In genomic region chr5:118025880-118026279, GRCm38 (mm10) we compare ENCODE assay signal across 16 mouse cellular contexts. TPM values are rescaled to one million over a fixed set of nuclear protein-coding genes. Genes with fewer than 3 reads are reported as not detected.
DNase-seq lines count a peak whose midpoint lies in the region; ATAC-seq lines count a peak whose summit lies in the region.
"Had no signal": no experiment of that assay in that cellular context is flagged by ENCODE, and none has a peak within 500 bp of the region (broad histone marks: within the 10 kb centered on the region; RNA-seq: fewer than 3 reads in every experiment).

No protein-coding gene starts in this region.

- peaks cover 61% of the 10 kb centered on the region for H3K27me3 ChIP-seq in hindbrain, embryonic 10.5 days (ENCODE audit: insufficient read depth, poor library complexity, severe bottlenecking)
- peaks cover 36% of the 10 kb centered on the region for H3K27me3 ChIP-seq in hindbrain, embryonic 16.5 days (replicated peaks; ENCODE audit: control insufficient read depth, insufficient read depth, low read length)
- peaks cover 62% of the 10 kb centered on the region for H3K27me3 ChIP-seq in limb, embryonic 10.5 days (ENCODE audit: low read depth, poor library complexity, severe bottlenecking)

- no peaks in the 10 kb centered on the region for H3K36me3 ChIP-seq in hindbrain, embryonic 10.5 days
- H3K36me3 ChIP-seq in hindbrain, embryonic 16.5 days (ENCODE audit: control insufficient read depth, insufficient read depth, low read length): no peaks in the 10 kb centered on the region
- no peaks in the 10 kb centered on the region for H3K36me3 ChIP-seq in limb, embryonic 10.5 days
- H3K36me3 ChIP-seq: embryonic facial prominence, embryonic 15.5 days; forebrain, embryonic 12.5 days; midbrain, embryonic 15.5 days had no signal

- no peak overlapping the region for H3K9ac ChIP-seq in hindbrain, embryonic 16.5 days (ENCODE audit: low read depth, low read length)
- H3K9ac ChIP-seq: embryonic facial prominence, embryonic 15.5 days; forebrain, embryonic 12.5 days; midbrain, embryonic 15.5 days had no signal

- H3K4me3 ChIP-seq in hindbrain, embryonic 10.5 days: peak overlapping the region; percentile 69; the same call in 1 of the 2 replicates
- H3K4me3 ChIP-seq in hindbrain, embryonic 16.5 days (ENCODE audit: low read length): no peak overlapping the region
- no peak overlapping the region for H3K4me3 ChIP-seq in limb, embryonic 10.5 days
- H3K4me3 ChIP-seq: midbrain, embryonic 15.5 days had no signal

- H3K27ac ChIP-seq in hindbrain, embryonic 10.5 days: no peak overlapping the region
- no peak overlapping the region for H3K27ac ChIP-seq in hindbrain, embryonic 16.5 days (ENCODE audit: low read depth, low read length)
- H3K27ac ChIP-seq in limb, embryonic 10.5 days: no peak overlapping the region
- H3K27ac ChIP-seq: embryonic facial prominence, embryonic 15.5 days; forebrain, embryonic 12.5 days; midbrain, embryonic 15.5 days had no signal

- no peaks in the 10 kb centered on the region; the same call in 1 of the 2 replicates for H3K9me3 ChIP-seq in hindbrain, embryonic 10.5 days
- H3K9me3 ChIP-seq in hindbrain, embryonic 16.5 days (ENCODE audit: control insufficient read depth, low read length): no peaks in the 10 kb centered on the region
- no peaks in the 10 kb centered on the region for H3K9me3 ChIP-seq in limb, embryonic 10.5 days (replicated peaks)
- H3K9me3 ChIP-seq: embryonic facial prominence, embryonic 15.5 days; forebrain, embryonic 12.5 days; midbrain, embryonic 15.5 days had no signal

- no peak overlapping the region for H3K4me2 ChIP-seq in hindbrain, embryonic 16.5 days (ENCODE audit: low read length)
- H3K4me2 ChIP-seq: embryonic facial prominence, embryonic 15.5 days had no signal

- H3K4me1 ChIP-seq in hindbrain, embryonic 10.5 days (replicated peaks): peaks cover 45% of the 10 kb centered on the region
- H3K4me1 ChIP-seq in hindbrain, embryonic 16.5 days (ENCODE audit: control insufficient read depth, insufficient read depth, low read depth, low read length): peaks cover 30% of the 10 kb centered on the region
- H3K4me1 ChIP-seq in limb, embryonic 10.5 days: peaks cover 40% of the 10 kb centered on the region

- 2% methylated on average over 12 of the region's 12 CpGs for WGBS in hindbrain, embryonic 10.5 days
- 2% methylated on average over 12 of the region's 12 CpGs for WGBS in hindbrain, embryonic 16.5 days
- 4% methylated on average over 12 of the region's 12 CpGs for WGBS in limb, embryonic 10.5 days

- DNase-seq in adrenal gland, postnatal 14 days: peak; percentile 6
- DNase-seq in adrenal gland, postnatal 10 days: no peak
- DNase-seq in hindbrain, embryonic 10.5 days (ENCODE audit: low spot score): no peak
- DNase-seq in CD4-positive helper T cell, adult 2 months (ENCODE audit: low read depth, low spot score): peak; percentile 25
- peak; percentile 42 for DNase-seq in limb, embryonic 10.5 days (ENCODE audit: low spot score)
- no peak for DNase-seq in left cerebral cortex, adult 8-10 months (ENCODE audit: low spot score in 2 of 2)
- no peak for DNase-seq in urinary bladder, postnatal 36 days (ENCODE audit: low spot score in 2 of 2)
- DNase-seq: cerebellum, adult 11 months; layer of hippocampus, postnatal 36 days; lung, postnatal 14 days; right cerebral cortex, postnatal 4 days had no signal

- ATAC-seq in hindbrain, embryonic 16.5 days: no peak
- ATAC-seq: inflammation-experienced regulatory T-cells, adult 6 months; midbrain, embryonic 15.5 days had no signal

RNA-seq across cellular contexts. Expression of gene Tesc, which starts 1.7 kb away (rescaled TPM):
- total RNA-seq in adrenal gland, postnatal 14 days (2021): 78.8 and 80.8 TPM in 2 replicates
- total RNA-seq in adrenal gland, postnatal 10 days (2021): 10 to 100 TPM; 54.4 to 61.5 TPM
- polyA plus RNA-seq in hindbrain, embryonic 10.5 days (2016; fragmentation: Nextera tagmentation; extraction: Ambion mirVana): 0.45 and 0.55 TPM in 2 replicates
- polyA plus RNA-seq in hindbrain, embryonic 16.5 days (2015; fragmentation: Nextera tagmentation; extraction: Ambion mirVana): 4.1 and 5.4 TPM in 2 replicates
- polyA plus RNA-seq in limb, embryonic 10.5 days (2016; fragmentation: Nextera tagmentation; extraction: Ambion mirVana): 0.14 and 0.48 TPM in 2 replicates
- total RNA-seq in left cerebral cortex, adult 8-10 months (2022): 10 to 100 TPM; 84.0 to 92.2 (median 89.0) TPM

RNA-seq across cellular contexts. Expression of gene Fbxo21, which starts 49.4 kb away (rescaled TPM):
- 77.8 and 121 TPM in 2 replicates for total RNA-seq in adrenal gland, postnatal 14 days (2021)
- total RNA-seq in adrenal gland, postnatal 10 days (2021): 100 to 1,000 TPM; 114 to 115 TPM
- 103 and 117 TPM in 2 replicates for polyA plus RNA-seq in hindbrain, embryonic 10.5 days (2016; fragmentation: Nextera tagmentation; extraction: Ambion mirVana)
- polyA plus RNA-seq in hindbrain, embryonic 16.5 days (2015; fragmentation: Nextera tagmentation; extraction: Ambion mirVana): 151 and 167 TPM in 2 replicates
- polyA plus RNA-seq in limb, embryonic 10.5 days (2016; fragmentation: Nextera tagmentation; extraction: Ambion mirVana): 86.1 and 93.4 TPM in 2 replicates
- 100 to 1,000 TPM; 115 to 125 (median 123) TPM for total RNA-seq in left cerebral cortex, adult 8-10 months (2022)

Comparison
In these comparisons a context has a peak if more than half of its experiments do, and no peak if none do; other contexts are left out.
1. DNase-seq: peak in adrenal gland, postnatal 14 days (single experiment), CD4-positive helper T cell, adult 2 months (single experiment) and limb, embryonic 10.5 days (single experiment); none in adrenal gland, postnatal 10 days (single experiment), hindbrain, embryonic 10.5 days (single experiment), left cerebral cortex, adult 8-10 months (0 of 2) and urinary bladder, postnatal 36 days (0 of 2).